Mouse (Mus musculus): ENCODE data around the gene Ppil4.

- TF ChIP-seq CTCF (IDR thresholded peaks at IDR 0.05; ENCODE audit: extremely low read depth, insufficient read length, insufficient replicate concordance, low read depth, low read length) (no peak), POLR2A (IDR thresholded peaks at IDR 0.05; ENCODE audit: low read depth, low read length) (no peak)
Measured at GRCm38 (mm10) chr10:7860494-7860893, 67.8 kb downstream of the Ppil4 start.
